Mouse (Mus musculus) midbrain, postnatal 0 days (tissue): ENCODE results near the gene Dnhd1. TPM values are rescaled to one million over a fixed set of nuclear protein-coding genes. Genes with fewer than 3 reads are reported as not detected.

Experiments
- ATAC-seq: fragments of 200-750 bp; cut with Nextera tagmentation; 2 replicates; pipeline ENCODE4 v1.8.0; 2017; ENCODE audit warnings: moderate number of reproducible peaks, mild to moderate bottlenecking, moderate TSS enrichment, moderate library complexity; ENCODE audit not compliant: low FRiP score
- DNase-seq: peaks from one replicate; pipeline ENCODE4 v3.0.0-alpha.2; 2015; ENCODE audit warnings: low spot score
- H3K27ac ChIP-seq: fragments of 300-500 bp; sonication (generic); 2 replicates; pipeline ENCODE4 v1.5.1; 2014; ENCODE audit warnings: low read depth, mild to moderate bottlenecking, low read length, mixed read lengths
- H3K27me3 ChIP-seq: fragments of 300-500 bp; sonication (generic); 2 replicates; pipeline ENCODE4 v1.6.1; 2014; ENCODE audit warnings: low read length, control low read depth, mixed read lengths; ENCODE audit not compliant: insufficient read depth
- H3K36me3 ChIP-seq: fragments of 300-500 bp; sonication (generic); 2 replicates; pipeline ENCODE4 v1.6.1; 2014; ENCODE audit warnings: low read length, control low read depth, mixed read lengths; ENCODE audit not compliant: insufficient read depth
- H3K4me1 ChIP-seq: fragments of 300-500 bp; sonication (generic); 2 replicates; pipeline ENCODE4 v1.6.1; 2014; ENCODE audit warnings: mild to moderate bottlenecking, control low read depth, antibody characterized with exemption, low read length, mixed read lengths; ENCODE audit not compliant: insufficient read depth
- H3K4me2 ChIP-seq: fragments of 300-500 bp; sonication (generic); 2 replicates; pipeline ENCODE4 v1.6.1; 2014; ENCODE audit warnings: low read depth, mild to moderate bottlenecking, low read length, mixed read lengths; ENCODE audit not compliant: poor library complexity, severe bottlenecking
- H3K4me3 ChIP-seq: fragments of 300-500 bp; sonication (generic); 2 replicates; pipeline ENCODE4 v1.5.1; 2014; ENCODE audit warnings: low read depth, mild to moderate bottlenecking, low read length, moderate library complexity
- H3K9ac ChIP-seq: fragments of 300-500 bp; sonication (generic); replicated peaks from 2 replicates; pipeline ENCODE4 v1.6.1; 2014; ENCODE audit warnings: mild to moderate bottlenecking, low read length, moderate library complexity, mixed read lengths; ENCODE audit not compliant: poor library complexity, severe bottlenecking
- H3K9me3 ChIP-seq: fragments of 300-500 bp; sonication (generic); 2 replicates; pipeline ENCODE4 v1.6.1; 2016; ENCODE audit warnings: low read length, control low read depth
- CTCF ChIP-seq: IDR thresholded peaks from 2 replicates; pipeline ENCODE4 v1.5.1; 2016; ENCODE audit warnings: antibody characterized with exemption, mild to moderate bottlenecking
- WGBS: fragments of 180-500 bp; shearing (Covaris S2); extraction: QIAGEN DNeasy Blood & Tissue Kit; methylation state at CpG from one replicate; pipeline ENCODE4 v1.1.7; 2014; 5-methylcytosine and 5-hydroxymethylcytosine counted together
- polyA plus RNA-seq: library from polyadenylated mRNA; unstranded; fragments of >200 nt; fragmentation: Nextera tagmentation; extraction: Ambion mirVana; gene quantifications from 2 replicates; pipeline ENCODE4 v1.2.1, GENCODE M21; 2015
- total RNA-seq: library from RNA; depleted of rRNA; stranded (reverse); fragments of >200 nt; gene quantifications from 2 replicates; pipeline ENCODE4 v1.2.3, GENCODE M21; 2014

The Dnhd1 gene
- total and polyA plus RNA-seq, 2 experiments from 2014 or later = 1.9 to 3.8 TPM

GRCm38 (mm10) chr7:105616561-105616960 is 34.1 kb upstream of the Dnhd1 start:
- no peaks in the 10 kb centered on the region for H3K9me3 ChIP-seq
- no peak overlapping the region for H3K4me2 ChIP-seq
- no peak overlapping the region for H3K4me3 ChIP-seq
- no peak overlapping the region for H3K27ac ChIP-seq
- H3K36me3 ChIP-seq = peaks cover 95% of the 10 kb centered on the region
- ATAC-seq (no peak), DNase-seq (no peak)
- 94% methylated on average over 6 of the region's 6 CpGs for WGBS
- TF ChIP-seq CTCF = no peak
- no peaks in the 10 kb centered on the region for H3K27me3 ChIP-seq
- no peaks in the 10 kb centered on the region for H3K4me1 ChIP-seq
- H3K9ac ChIP-seq = no peak overlapping the region

GRCm38 (mm10) chr7:105617810-105618209 is 32.8 kb upstream of the Dnhd1 start:
- H3K27me3 ChIP-seq = no peaks in the 10 kb centered on the region
- H3K27ac ChIP-seq = no peak overlapping the region
- TF ChIP-seq CTCF = no peak
- H3K4me1 ChIP-seq = no peaks in the 10 kb centered on the region
- H3K4me2 ChIP-seq = no peak overlapping the region
- no peak for DNase-seq
- no peak for ATAC-seq
- no peak overlapping the region for H3K9ac ChIP-seq
- no peak overlapping the region for H3K4me3 ChIP-seq
- peaks cover 88% of the 10 kb centered on the region for H3K36me3 ChIP-seq
- WGBS = 96% methylated on average over 22 of the region's 22 CpGs
- H3K9me3 ChIP-seq = no peaks in the 10 kb centered on the region

- Histone ChIP-seq H3K9ac (no peak overlapping the region), H3K27ac (no peak overlapping the region), H3K9me3 (no peaks in the 10 kb centered on the region), H3K36me3 (peaks cover 87% of the 10 kb centered on the region), H3K4me2 (no peak overlapping the region), H3K4me1 (no peaks in the 10 kb centered on the region), H3K4me3 (no peak overlapping the region), H3K27me3 (no peaks in the 10 kb centered on the region)
- ATAC-seq (no peak), DNase-seq (no peak)
- WGBS = 66% methylated on average over 3 of the region's 3 CpGs
- TF ChIP-seq CTCF = no peak
Observed at GRCm38 (mm10) chr7:105619701-105620100, 30.9 kb upstream of the Dnhd1 start.

- no peak for TF ChIP-seq CTCF
- WGBS = 80% methylated on average over 4 of the region's 4 CpGs
Observed at GRCm38 (mm10) chr7:105621053-105621452, 29.6 kb upstream of the Dnhd1 start.

GRCm38 (mm10) chr7:105621646-105622292 is 28.9 kb upstream of the Dnhd1 start:
- Histone ChIP-seq H3K9me3 (no peaks in the 10 kb centered on the region), H3K4me2 (no peak overlapping the region), H3K27ac (no peak overlapping the region), H3K4me1 (no peaks in the 10 kb centered on the region), H3K36me3 (peaks cover 77% of the 10 kb centered on the region), H3K27me3 (no peaks in the 10 kb centered on the region), H3K9ac (no peak overlapping the region), H3K4me3 (no peak overlapping the region)
- ATAC-seq = no peak
- WGBS = 87% methylated on average over 8 of the region's 8 CpGs
- no peak for DNase-seq
- TF ChIP-seq CTCF = no peak

More at GRCm38 (mm10) chr7:105621053-105621452, 29.6 kb upstream of the Dnhd1 start:
- H3K4me1 ChIP-seq = no peaks in the 10 kb centered on the region
- DNase-seq (no peak), ATAC-seq (no peak)
- H3K27ac ChIP-seq = no peak overlapping the region
- no peaks in the 10 kb centered on the region for H3K27me3 ChIP-seq
- H3K9ac ChIP-seq = no peak overlapping the region
- no peaks in the 10 kb centered on the region for H3K9me3 ChIP-seq
- H3K4me2 ChIP-seq = no peak overlapping the region
- H3K4me3 ChIP-seq = no peak overlapping the region
- peaks cover 84% of the 10 kb centered on the region for H3K36me3 ChIP-seq

- Histone ChIP-seq H3K9me3 (no peaks in the 10 kb centered on the region), H3K9ac (no peak overlapping the region), H3K4me2 (no peak overlapping the region), H3K27me3 (no peaks in the 10 kb centered on the region), H3K36me3 (peaks cover 42% of the 10 kb centered on the region), H3K27ac (no peak overlapping the region), H3K4me3 (no peak overlapping the region), H3K4me1 (no peaks in the 10 kb centered on the region)
- no peak for DNase-seq
- 79% methylated on average over 6 of the region's 6 CpGs for WGBS
- ATAC-seq = no peak
- TF ChIP-seq CTCF = no peak
Observed at GRCm38 (mm10) chr7:105625397-105625796, 25.2 kb upstream of the Dnhd1 start.
